Mouse (Mus musculus): ENCODE measurements around the gene Gm49661.

Gene Gm49661

DNA sequence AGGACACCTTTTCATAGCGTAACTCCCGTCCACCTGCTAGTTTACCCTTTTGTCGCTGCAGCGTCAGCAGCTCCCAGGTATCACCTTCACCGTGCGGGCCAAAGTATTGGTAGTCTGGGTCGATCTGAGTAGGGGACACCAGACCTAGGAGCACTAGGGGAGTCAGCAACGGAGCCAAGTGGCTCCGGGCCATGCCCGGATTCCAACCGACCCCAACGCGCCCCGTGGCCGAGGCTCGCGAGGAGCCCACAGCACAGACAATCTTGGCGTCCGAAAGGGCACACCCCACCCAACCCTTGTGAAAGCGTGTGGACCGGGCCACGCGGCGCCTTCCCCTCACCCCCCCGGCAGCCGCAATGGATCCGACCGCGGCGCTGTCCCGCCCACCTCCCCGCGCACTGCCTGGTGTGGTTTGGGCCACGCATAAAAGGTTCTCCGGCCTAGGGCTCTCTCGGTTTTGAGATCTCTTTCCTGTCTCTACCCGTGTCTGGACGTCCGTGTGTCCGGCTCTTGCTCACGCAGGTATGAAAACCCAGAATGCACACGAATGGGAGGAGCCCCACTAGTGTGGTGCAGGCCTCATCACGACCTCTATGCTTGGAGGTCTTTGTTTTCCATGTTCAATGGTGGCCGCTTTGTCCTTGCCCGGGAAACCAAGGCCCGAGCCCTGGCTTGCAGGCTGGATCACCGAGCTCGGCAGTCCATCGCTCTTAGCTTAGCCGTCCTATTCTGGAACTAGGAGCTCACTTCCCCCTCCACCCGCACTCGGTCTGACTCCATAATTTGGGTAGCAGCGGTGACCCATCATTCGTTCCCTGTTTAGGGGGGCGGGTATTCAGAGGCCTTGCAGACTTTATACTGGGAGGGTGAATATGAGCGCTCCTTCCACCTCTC is at the start of gene Gm49661, which contains the start of the genes Prdx2 and Rnaseh2a:
Gm49661 (minus strand) TSS at position 193 of the 894 bp plus-strand sequence.
Prdx2 (plus strand) TSS at position 347 of the 894 bp plus-strand sequence.
Rnaseh2a (minus strand) TSS at position 527 of the 894 bp plus-strand sequence.
- peak; percentile 56 for ATAC-seq (ENCODE audit: low TSS enrichment)

- no peak for ATAC-seq (ENCODE audit: low TSS enrichment)
Observed at GRCm38 (mm10) chr8:85017209-85017608, 48.0 kb upstream of the Gm49661 start.

DNA sequence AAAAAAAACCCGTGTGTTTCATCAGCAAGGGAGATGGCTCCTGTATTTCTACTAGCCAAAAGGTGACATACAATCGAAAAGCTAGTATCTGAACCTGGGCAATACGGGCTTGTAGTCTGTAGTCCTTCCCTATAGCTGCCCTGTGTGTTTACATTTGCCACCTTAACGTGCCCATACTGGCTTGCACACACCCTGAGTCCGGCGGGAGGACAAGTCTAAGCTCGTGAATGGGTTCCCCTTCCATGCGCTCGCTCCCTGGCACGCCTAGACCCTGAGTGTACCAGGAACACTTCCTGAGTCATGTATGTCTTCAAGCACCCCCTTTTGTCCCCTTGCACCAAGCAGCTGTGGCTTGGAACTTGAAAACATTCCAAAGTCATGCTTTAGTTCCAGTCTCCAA is 47.5 kb upstream of the Gm49661 start:
- ATAC-seq (ENCODE audit: low TSS enrichment) = no peak

GRCm38 (mm10) chr8:85014431-85014830 is 45.2 kb upstream of the Gm49661 start, which contains the start of gene Best2:
Gene Best2 (minus strand): TSS chr8:85014531.
- ATAC-seq (ENCODE audit: low TSS enrichment) = no peak

DNA sequence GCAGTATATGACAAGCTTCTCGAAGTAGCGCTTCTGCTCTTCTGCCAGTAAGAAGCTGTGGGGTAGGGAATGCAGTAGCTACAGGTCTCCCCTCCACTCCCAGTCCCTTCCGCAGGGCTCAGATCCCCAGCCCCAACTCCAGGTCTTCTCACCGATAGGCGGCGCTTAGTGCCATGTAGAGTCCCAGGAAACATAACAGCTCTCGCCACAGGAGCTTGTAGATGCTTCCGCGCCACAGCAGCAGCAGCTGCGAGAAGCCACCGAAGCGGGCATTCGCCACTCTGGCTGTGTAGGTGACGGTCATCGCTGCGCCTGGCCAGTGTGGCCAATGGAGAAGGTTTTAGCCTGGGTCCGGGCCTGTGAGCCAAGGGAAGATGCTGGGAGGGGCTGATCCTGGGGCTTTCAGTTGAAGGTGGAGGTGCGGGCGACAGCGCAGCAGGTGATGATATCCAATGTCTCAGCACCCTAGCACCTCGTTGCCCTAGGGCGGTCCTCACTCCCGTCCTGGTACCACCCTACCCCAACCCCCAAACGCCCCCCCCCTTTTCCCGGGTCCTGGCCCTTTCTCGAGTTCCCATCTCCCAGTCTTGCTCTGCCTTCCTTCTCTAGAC is 44.1 kb upstream of the Gm49661 start:
- ATAC-seq (ENCODE audit: low TSS enrichment) = peak; percentile 97

GRCm38 (mm10) chr8:85011242-85011641 is 42.0 kb upstream of the Gm49661 start:
- ATAC-seq (ENCODE audit: low TSS enrichment) = no peak

GRCm38 (mm10) chr8:85007686-85008085 is 38.5 kb upstream of the Gm49661 start:
- no peak for ATAC-seq (ENCODE audit: low TSS enrichment)

- peak; percentile 94 for ATAC-seq (ENCODE audit: low TSS enrichment)
Observed at GRCm38 (mm10) chr8:84997649-84998295, 28.5 kb upstream of the Gm49661 start.

DNA sequence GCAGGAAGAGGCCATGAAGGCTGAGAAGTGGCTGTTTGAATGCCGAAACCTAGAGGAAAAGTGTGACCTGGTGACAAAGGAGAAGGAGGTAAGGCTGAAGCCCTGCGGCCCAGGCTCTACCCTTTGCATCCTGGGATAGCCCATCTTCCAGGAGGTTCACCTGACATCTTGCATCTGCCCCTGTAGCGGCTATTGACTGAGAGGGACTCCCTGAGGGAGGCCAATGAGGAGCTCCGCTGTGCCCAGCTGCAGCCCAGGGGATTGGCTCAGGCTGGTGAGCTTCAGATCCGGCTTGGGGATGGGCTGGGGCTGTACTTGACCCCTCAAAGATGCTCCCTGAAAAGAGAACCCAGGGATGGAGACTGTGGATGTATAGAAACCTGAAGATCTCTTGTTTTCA is 27.7 kb upstream of the Gm49661 start:
- ATAC-seq (ENCODE audit: low TSS enrichment) = no peak

DNA sequence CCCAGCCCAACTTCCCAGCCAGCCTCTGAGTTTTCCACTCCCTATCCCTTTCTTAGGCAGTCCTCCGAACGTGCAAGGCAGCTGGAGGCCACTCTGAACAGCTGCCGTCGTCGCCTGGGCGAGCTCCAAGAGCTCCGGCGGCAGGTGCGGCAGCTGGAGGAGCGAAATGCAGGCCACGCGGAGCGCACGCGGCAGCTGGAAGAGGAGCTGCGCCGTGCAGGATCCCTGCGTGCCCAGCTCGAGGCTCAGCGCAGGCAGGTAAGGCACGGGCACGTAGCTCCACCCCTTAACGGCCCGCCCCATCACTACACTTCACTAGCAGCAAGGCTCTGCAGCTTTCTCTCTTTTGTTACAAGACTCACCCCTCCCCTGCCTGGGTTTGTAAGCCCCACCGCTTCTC is 26.4 kb upstream of the Gm49661 start:
- ATAC-seq (ENCODE audit: low TSS enrichment) = no peak

- no peak for ATAC-seq (ENCODE audit: low TSS enrichment)
Observed at GRCm38 (mm10) chr8:84994375-84994774, 25.1 kb upstream of the Gm49661 start.

DNA sequence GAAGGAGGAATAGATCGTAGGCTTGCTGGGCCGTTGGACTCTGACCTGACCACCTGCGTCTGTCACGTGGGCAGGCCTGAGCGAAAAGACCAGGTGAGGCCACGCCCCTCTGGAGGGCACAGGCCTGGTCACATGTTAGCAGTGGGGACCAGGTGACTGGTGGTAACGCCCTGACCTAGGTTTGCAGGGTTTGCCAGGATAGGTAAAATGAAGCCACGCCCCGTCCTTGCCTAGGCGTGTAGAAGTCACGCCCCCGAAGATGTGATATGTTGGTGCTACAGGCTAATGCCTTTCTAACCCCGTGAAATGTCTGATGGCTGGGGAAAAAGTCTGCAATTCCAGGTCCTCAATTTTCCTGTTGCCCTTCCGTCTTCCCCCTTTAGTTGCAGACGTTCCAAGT is 21.6 kb upstream of the Gm49661 start:
- ATAC-seq (ENCODE audit: low TSS enrichment) = no peak

GRCm38 (mm10) chr8:84990349-84990748 is 21.1 kb upstream of the Gm49661 start, which contains the start of gene Hook2:
Gene Hook2 (plus strand): TSS chr8:84990603.
- ATAC-seq (ENCODE audit: low TSS enrichment) = peak; percentile 67

DNA sequence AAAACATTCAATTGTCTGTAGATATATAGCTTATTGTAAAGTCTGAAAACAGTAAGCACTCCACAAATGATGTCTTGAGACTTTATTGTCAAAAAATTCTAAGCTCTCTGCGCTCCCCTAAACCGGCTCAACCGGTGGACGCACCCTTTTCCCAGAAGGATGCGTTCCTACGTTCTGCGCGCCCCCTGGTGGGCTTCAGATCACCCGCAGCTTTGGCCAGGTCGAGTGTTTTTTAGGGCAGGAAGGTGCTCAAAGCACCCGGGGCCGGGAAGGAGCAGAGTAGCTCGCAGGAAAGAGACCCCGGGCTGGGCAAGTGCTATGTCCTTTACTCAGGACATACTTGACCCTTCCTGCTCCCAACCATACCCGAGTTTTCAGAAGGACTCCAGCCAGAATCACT is 20.6 kb upstream of the Gm49661 start:
- ATAC-seq (ENCODE audit: low TSS enrichment) = peak; percentile 18; the same call in 1 of the 2 replicates

DNA sequence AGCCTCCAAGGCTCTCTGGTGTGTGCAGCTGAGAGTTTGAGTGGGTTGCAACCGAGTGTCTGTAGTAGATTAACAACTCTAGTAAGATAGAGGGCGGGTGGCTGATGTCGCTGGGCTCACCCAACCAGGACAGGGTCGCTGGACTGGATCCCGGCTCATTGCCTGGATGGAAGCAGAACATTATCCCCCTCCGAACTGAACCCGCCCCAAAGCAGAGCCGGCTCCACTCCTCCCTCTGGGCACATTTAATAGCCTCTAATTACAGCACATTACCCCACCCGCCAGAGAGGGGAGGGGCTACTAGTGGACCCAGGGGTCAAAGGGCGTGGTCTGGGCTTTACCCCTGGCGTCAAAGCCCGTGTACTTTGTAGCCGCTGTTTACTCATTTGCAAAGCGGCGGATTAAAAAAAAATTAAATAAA is 20.1 kb upstream of the Gm49661 start:
- ATAC-seq (ENCODE audit: low TSS enrichment) = no peak

- no peak for ATAC-seq (ENCODE audit: low TSS enrichment)
Observed at GRCm38 (mm10) chr8:84987903-84988302, 18.7 kb upstream of the Gm49661 start.

DNA sequence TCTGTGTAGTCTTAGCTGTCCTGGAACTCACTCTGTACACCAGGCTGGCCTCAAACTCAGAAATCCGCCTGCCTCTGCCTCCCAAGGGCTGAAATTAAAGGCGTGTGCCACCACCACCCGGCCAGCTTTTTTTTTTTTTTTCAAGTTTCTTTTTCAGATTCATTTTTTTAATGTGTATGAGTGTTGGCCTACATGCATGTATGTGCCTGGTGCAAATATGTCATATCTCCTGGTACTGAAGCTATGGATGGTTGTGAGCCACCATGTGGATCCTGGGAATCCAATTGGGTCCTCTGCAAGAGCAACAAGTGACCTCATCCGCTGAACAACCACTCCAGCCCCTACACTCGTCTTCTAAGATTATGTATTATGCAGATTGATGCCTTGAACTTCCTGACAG is 18.2 kb upstream of the Gm49661 start:
- no peak for ATAC-seq (ENCODE audit: low TSS enrichment)

DNA sequence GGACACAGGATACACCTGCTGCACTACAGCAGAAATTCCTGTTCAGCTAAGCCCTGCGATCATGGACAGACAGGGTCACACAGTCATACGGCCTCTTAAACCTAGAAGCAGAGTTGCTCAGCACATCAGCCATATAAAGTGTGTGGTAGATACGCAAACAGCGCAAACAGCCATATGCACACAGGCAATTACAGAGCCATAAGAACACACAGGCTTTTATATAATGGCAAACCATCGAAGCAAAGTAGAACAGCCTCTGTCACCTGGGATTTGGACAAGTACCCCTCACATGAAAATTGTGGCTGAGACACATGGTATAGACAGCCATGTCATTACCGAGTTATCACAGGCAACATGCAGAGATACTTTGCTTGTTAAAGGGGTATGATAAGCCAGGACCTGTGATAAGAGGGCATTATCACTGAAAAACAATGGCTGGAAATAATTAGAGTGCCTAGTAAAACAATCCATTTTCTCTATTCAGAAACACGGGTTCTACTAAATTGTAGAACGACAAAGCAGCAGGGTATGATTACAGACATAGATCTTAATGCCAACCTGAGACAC is 17.2 kb upstream of the Gm49661 start:
- 0 out of 2 replicates have a peak, but pooled peaks have one; percentile 1 for ATAC-seq (ENCODE audit: low TSS enrichment)

DNA sequence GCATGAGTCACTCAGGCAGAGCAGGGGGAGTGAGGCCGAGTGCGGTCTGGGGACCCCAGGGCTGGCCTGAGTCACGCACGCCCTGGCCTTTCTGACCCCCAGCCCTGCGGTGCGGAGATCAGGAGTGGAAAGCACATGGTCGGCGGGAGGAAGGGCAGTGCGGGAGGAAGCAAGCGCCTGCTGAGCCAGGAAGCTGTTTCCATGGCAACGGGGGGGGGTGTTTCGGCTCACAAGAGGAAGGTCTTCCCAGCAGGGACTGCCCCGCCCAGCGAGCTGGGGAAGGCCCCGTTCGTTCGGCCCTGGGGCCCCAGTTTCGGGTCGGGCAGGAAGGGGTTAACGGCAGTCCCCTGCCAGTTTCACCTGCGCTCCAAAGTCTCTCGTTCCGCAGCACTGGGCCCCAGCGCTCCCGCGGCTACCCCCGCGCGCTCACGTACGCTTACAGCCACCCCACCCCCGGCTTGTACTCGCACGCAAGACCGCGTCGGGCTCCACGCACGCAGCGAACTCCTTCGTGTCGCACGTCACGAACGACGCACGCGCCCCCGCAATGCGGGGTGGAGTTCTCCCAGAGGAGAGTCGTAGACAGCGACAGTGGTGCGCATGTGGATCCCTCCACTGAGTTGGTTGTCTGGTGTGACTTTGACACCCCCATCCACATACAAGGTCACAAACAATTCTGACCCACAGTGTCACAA is 16.6 kb upstream of the Gm49661 start:
- peak; percentile 72 for ATAC-seq (ENCODE audit: low TSS enrichment)

GRCm38 (mm10) chr8:84985049-84985683 is 15.9 kb upstream of the Gm49661 start:
- ATAC-seq (ENCODE audit: low TSS enrichment) = peak; percentile 0; the same call in 1 of the 2 replicates

All from frontal cortex, adult (tissue).